Mouse (Mus musculus) hindbrain, embryonic 15.5 days (tissue): Measurements from ENCODE around the gene Slc9a2. TPM values are rescaled to one million over a fixed set of nuclear protein-coding genes. Genes with fewer than 3 reads are reported as not detected.

Experiments
- ATAC-seq: fragments of 200-750 bp; cut with Nextera tagmentation; 2 replicates; pipeline ENCODE4 v1.8.0; 2017; ENCODE audit warnings: low read depth, moderate number of reproducible peaks, moderate TSS enrichment; ENCODE audit not compliant: low FRiP score
- H3K27ac ChIP-seq: fragments of 300-500 bp; sonication (generic); replicated peaks from 2 replicates; pipeline ENCODE4 v1.5.1; 2015; ENCODE audit warnings: mild to moderate bottlenecking, inconsistent platforms
- H3K27me3 ChIP-seq: fragments of 300-500 bp; sonication (generic); 2 replicates; pipeline ENCODE4 v1.6.1; 2015; ENCODE audit warnings: control low read depth, inconsistent platforms
- H3K36me3 ChIP-seq: fragments of 300-500 bp; sonication (generic); 2 replicates; pipeline ENCODE4 v1.6.1; 2015; ENCODE audit warnings: control low read depth, inconsistent platforms
- H3K4me1 ChIP-seq: fragments of 300-500 bp; sonication (generic); replicated peaks from 2 replicates; pipeline ENCODE4 v1.6.1; 2015; ENCODE audit warnings: control low read depth, inconsistent platforms
- H3K4me2 ChIP-seq: fragments of 300-500 bp; sonication (generic); 2 replicates; pipeline ENCODE4 v1.6.1; 2015; ENCODE audit warnings: moderate library complexity, mild to moderate bottlenecking, inconsistent platforms
- H3K4me3 ChIP-seq: fragments of 300-500 bp; sonication (generic); 2 replicates; pipeline ENCODE4 v1.5.1; 2015; ENCODE audit warnings: mild to moderate bottlenecking, inconsistent platforms
- H3K9ac ChIP-seq: fragments of 300-500 bp; sonication (generic); 2 replicates; pipeline ENCODE4 v1.6.1; 2015; ENCODE audit warnings: inconsistent platforms
- H3K9me3 ChIP-seq: fragments of 300-500 bp; sonication (generic); 2 replicates; pipeline ENCODE4 v1.6.1; 2016; ENCODE audit warnings: control low read depth, inconsistent platforms
- WGBS: fragments of 180-500 bp; shearing (Covaris S2); methylation state at CpG from one replicate; pipeline ENCODE4 v1.1.7; 2015; 5-methylcytosine and 5-hydroxymethylcytosine counted together
- polyA plus RNA-seq: library from polyadenylated mRNA; unstranded; fragments of >200 nt; fragmentation: Nextera tagmentation; extraction: Ambion mirVana; gene quantifications from 2 replicates; pipeline ENCODE4 v1.2.1, GENCODE M21; 2015

The Slc9a2 gene
- polyA plus RNA-seq, 1 experiment from 2014 or later, result 0.39 TPM

- Histone ChIP-seq H3K9ac (no peak overlapping the region), H3K4me2 (no peak overlapping the region), H3K4me3 (no peak overlapping the region), H3K36me3 (peaks cover 7% of the 10 kb centered on the region; the same call in 1 of the 2 replicates), H3K9me3 (no peaks in the 10 kb centered on the region), H3K4me1 (no peaks in the 10 kb centered on the region), H3K27me3 (no peaks in the 10 kb centered on the region), H3K27ac (no peak overlapping the region)
- 91% methylated on average over 7 of the region's 7 CpGs for WGBS
- ATAC-seq, result no peak
These were observed 91.0 kb downstream of the Slc9a2 start for GRCm38 (mm10) chr1:40771196-40771970.

DNA sequence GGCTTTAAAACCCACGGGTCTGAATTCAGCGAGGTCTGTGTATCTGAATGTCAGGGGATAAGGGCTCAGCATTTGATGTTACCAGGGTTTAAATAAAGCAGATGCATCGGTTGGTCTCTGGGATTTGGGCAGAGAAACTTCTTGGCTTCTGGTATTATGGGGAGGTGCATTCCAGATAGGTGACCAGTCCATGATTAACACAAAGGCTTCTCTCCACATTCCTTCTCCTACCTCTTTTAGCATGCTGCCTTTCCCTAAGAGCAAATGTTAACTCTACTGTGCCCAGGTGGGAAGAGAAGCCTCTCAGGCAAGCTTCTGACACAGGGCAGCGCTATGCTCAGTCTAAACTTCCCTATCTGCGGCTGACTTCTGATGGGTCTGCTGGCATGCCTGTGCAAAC, 92.9 kb downstream of the Slc9a2 start:
- H3K27me3 ChIP-seq, result no peaks in the 10 kb centered on the region
- ATAC-seq, result no peak
- no peak overlapping the region for H3K9ac ChIP-seq
- no peaks in the 10 kb centered on the region for H3K4me1 ChIP-seq
- no peak overlapping the region for H3K4me3 ChIP-seq
- no peaks in the 10 kb centered on the region for H3K9me3 ChIP-seq
- H3K36me3 ChIP-seq, result peaks cover 17% of the 10 kb centered on the region
- H3K27ac ChIP-seq, result no peak overlapping the region
- H3K4me2 ChIP-seq, result no peak overlapping the region
- WGBS, result 93% methylated on average over 5 of the region's 5 CpGs

- H3K27ac ChIP-seq, result no peak overlapping the region
- H3K27me3 ChIP-seq, result no peaks in the 10 kb centered on the region
- H3K9ac ChIP-seq, result no peak overlapping the region
- no peak overlapping the region for H3K4me3 ChIP-seq
- 95% methylated on average over 10 of the region's 10 CpGs for WGBS
- peaks cover 24% of the 10 kb centered on the region for H3K36me3 ChIP-seq
- H3K4me1 ChIP-seq, result no peaks in the 10 kb centered on the region
- no peak for ATAC-seq
- H3K4me2 ChIP-seq, result no peak overlapping the region
- H3K9me3 ChIP-seq, result peaks cover 5% of the 10 kb centered on the region; the same call in 1 of the 2 replicates
These were observed 93.7 kb downstream of the Slc9a2 start for GRCm38 (mm10) chr1:40774040-40774439.

- no peak overlapping the region for H3K9ac ChIP-seq
- no peak overlapping the region for H3K4me3 ChIP-seq
- no peaks in the 10 kb centered on the region for H3K4me1 ChIP-seq
- no peak overlapping the region for H3K4me2 ChIP-seq
- WGBS, result 71% methylated on average over 2 of the region's 2 CpGs
- no peak for ATAC-seq
- no peaks in the 10 kb centered on the region for H3K27me3 ChIP-seq
- H3K9me3 ChIP-seq, result peaks cover 8% of the 10 kb centered on the region; the same call in 1 of the 2 replicates
- H3K27ac ChIP-seq, result no peak overlapping the region
- H3K36me3 ChIP-seq, result peaks cover 41% of the 10 kb centered on the region
These were observed 95.7 kb downstream of the Slc9a2 start for GRCm38 (mm10) chr1:40776102-40776501.

GRCm38 (mm10) chr1:40776763-40777162, 96.4 kb downstream of the Slc9a2 start:
- no peaks in the 10 kb centered on the region for H3K4me1 ChIP-seq
- H3K4me2 ChIP-seq, result no peak overlapping the region
- H3K4me3 ChIP-seq, result no peak overlapping the region
- 90% methylated on average over 3 of the region's 3 CpGs for WGBS
- no peak overlapping the region for H3K9ac ChIP-seq
- no peak for ATAC-seq
- H3K9me3 ChIP-seq, result peaks cover 8% of the 10 kb centered on the region; the same call in 1 of the 2 replicates
- H3K27me3 ChIP-seq, result no peaks in the 10 kb centered on the region
- no peak overlapping the region for H3K27ac ChIP-seq
- H3K36me3 ChIP-seq, result peaks cover 41% of the 10 kb centered on the region

GRCm38 (mm10) chr1:40783450-40783849, 103.1 kb downstream of the Slc9a2 start:
- H3K36me3 ChIP-seq, result peaks cover 36% of the 10 kb centered on the region
- no peak overlapping the region for H3K9ac ChIP-seq
- no peaks in the 10 kb centered on the region for H3K4me1 ChIP-seq
- no peaks in the 10 kb centered on the region for H3K27me3 ChIP-seq
- no peak overlapping the region for H3K4me3 ChIP-seq
- H3K27ac ChIP-seq, result no peak overlapping the region
- H3K4me2 ChIP-seq, result no peak overlapping the region
- no peak for ATAC-seq
- WGBS, result 91% methylated on average over 7 of the region's 7 CpGs
- H3K9me3 ChIP-seq, result peaks cover 8% of the 10 kb centered on the region; the same call in 1 of the 2 replicates

DNA sequence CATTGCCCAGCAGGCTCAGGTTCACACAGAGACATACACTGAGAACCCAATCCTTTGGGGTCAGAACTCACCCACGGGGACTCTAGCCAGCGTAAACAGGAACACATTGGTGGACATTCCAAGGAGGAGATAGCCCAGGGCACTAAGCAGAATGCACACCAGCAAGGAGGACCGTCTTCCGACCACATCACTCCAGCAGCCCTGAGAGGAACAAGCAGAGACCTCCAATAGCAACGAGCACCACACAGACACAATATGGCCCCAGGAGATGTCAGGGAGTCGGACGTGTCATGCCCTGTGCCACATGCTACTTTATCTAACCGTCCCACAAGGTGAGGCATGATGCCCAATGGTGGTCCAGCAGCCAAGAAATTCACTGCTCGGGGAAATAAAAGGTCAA, 103.9 kb downstream of the Slc9a2 start:
- no peaks in the 10 kb centered on the region for H3K27me3 ChIP-seq
- peaks cover 28% of the 10 kb centered on the region for H3K36me3 ChIP-seq
- H3K4me3 ChIP-seq, result no peak overlapping the region
- 91% methylated on average over 9 of the region's 9 CpGs for WGBS
- H3K4me2 ChIP-seq, result no peak overlapping the region
- no peak overlapping the region for H3K27ac ChIP-seq
- H3K9me3 ChIP-seq, result 0 out of 2 replicates have a peak, but pooled peaks cover under 1% of the 10 kb centered on the region
- ATAC-seq, result no peak
- H3K9ac ChIP-seq, result no peak overlapping the region
- H3K4me1 ChIP-seq, result peaks cover 4% of the 10 kb centered on the region; the same call in 1 of the 2 replicates

DNA sequence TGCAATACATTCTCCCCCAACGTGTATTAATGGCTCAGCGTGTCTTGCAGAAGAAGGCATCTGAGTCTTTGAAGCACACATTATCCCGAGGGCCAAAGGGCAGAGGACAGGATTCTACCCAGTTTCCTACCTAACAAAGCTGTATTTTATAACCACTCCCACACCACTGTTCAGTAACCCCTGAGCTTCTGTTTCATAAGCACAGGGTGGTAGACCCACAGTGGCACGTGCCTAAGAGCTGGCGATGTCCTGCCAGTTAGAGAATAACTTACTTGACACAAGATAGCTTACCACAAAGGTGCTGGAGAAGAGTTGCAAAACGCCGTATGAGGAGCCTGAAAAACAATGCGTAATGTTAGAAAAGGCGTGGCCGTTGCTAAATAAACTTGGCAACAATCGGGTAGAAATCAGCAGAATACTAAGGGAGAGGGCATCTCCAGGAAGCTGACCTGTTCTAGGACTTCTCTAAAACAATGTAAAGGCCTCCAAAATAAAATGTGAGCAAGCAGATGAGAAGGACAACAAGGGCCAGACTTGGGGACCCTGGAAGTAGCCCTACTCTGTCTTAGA, 105.6 kb downstream of the Slc9a2 start:
- H3K36me3 ChIP-seq, result peaks cover 13% of the 10 kb centered on the region
- H3K9me3 ChIP-seq, result no peaks in the 10 kb centered on the region
- H3K27me3 ChIP-seq, result no peaks in the 10 kb centered on the region
- WGBS, result 89% methylated on average over 11 of the region's 11 CpGs
- no peak overlapping the region for H3K9ac ChIP-seq
- H3K4me3 ChIP-seq, result no peak overlapping the region
- H3K27ac ChIP-seq, result no peak overlapping the region
- H3K4me1 ChIP-seq, result peaks cover 16% of the 10 kb centered on the region
- no peak for ATAC-seq
- H3K4me2 ChIP-seq, result no peak overlapping the region

DNA sequence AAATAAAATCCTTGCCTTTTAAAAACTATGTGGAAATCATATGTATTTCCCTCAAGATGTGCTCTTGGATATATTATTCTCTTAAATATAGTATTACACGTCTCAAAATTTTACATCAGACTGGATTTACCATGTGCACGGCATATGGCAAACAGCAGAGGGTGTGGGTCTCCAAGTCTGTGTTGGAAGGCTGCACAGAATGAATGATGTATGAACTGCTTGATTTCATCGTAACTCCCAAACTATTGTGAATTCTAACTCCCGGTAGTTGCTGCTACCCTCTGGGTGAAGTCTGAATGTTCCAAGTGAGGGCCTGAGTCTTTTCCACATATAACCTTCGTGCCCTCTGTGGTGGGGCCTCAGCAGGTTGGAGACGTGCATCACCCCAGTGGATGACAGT, 108.6 kb downstream of the Slc9a2 start:
- no peak for ATAC-seq
- Histone ChIP-seq H3K4me2 (peak overlapping the region; percentile 78; the same call in 1 of the 2 replicates), H3K9ac (no peak overlapping the region), H3K36me3 (peaks cover 7% of the 10 kb centered on the region; the same call in 1 of the 2 replicates), H3K27me3 (no peaks in the 10 kb centered on the region), H3K27ac (no peak overlapping the region), H3K9me3 (no peaks in the 10 kb centered on the region), H3K4me1 (peaks cover 21% of the 10 kb centered on the region), H3K4me3 (no peak overlapping the region)
- WGBS, result 75% methylated on average over 6 of the region's 6 CpGs

DNA sequence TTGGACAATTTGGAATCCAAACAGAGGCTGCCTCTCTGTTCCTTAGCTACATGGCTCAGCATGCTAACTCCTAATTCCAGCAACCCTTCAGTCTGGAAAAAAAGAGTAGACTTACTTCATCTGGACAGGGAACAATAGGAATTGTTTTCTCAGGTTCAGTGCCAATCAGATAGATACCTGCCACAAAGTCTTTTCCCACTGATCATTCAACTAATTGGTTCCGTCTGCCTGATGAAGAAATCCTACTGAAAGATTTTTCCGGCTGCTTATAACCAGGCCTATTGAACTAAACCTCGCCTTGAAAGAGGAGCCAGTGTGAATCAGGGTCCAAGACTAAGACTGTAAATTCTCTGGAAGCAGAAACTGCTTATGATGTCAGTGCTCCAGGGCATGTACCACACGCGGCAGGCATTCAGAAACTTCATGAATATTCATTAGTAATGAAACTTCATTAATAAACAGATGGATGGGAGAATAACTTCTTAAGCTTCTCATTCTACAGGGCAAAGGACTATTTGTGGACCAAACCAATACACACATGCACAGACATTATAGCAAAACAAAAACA, 109.4 kb downstream of the Slc9a2 start:
- H3K27me3 ChIP-seq, result no peaks in the 10 kb centered on the region
- H3K9ac ChIP-seq, result peak overlapping the region; percentile 51; the same call in 1 of the 2 replicates
- H3K4me2 ChIP-seq, result peak overlapping the region; percentile 78
- peak overlapping the region; percentile 78 for H3K4me3 ChIP-seq
- ATAC-seq, result peak; percentile 37
- peak overlapping the region; percentile 39 for H3K27ac ChIP-seq
- H3K4me1 ChIP-seq, result peaks cover 21% of the 10 kb centered on the region
- 0 out of 2 replicates have a peak, but pooled peaks cover 2% of the 10 kb centered on the region for H3K36me3 ChIP-seq
- H3K9me3 ChIP-seq, result no peaks in the 10 kb centered on the region
- 18% methylated on average over 5 of the region's 5 CpGs for WGBS

GRCm38 (mm10) chr1:40790324-40791141, 110.2 kb downstream of the Slc9a2 start, which contains the start of gene Mfsd9:
Mfsd9 (minus strand) TSS chr1:40790687.
- peak within 1 kb of the TSS; percentile 78 for H3K4me3 ChIP-seq
- peak; percentile 94 for ATAC-seq
- no peaks in the 10 kb centered on the region for H3K27me3 ChIP-seq
- H3K4me1 ChIP-seq, result peaks cover 21% of the 10 kb centered on the region
- H3K9ac ChIP-seq, result peak within 1 kb of the TSS; percentile 51
- peak within 1 kb of the TSS; percentile 39 for H3K27ac ChIP-seq
- H3K36me3 ChIP-seq, result no peaks in the 10 kb centered on the region
- H3K4me2 ChIP-seq, result peak within 1 kb of the TSS; percentile 78
- 7% methylated on average over 38 of the region's 38 CpGs for WGBS
- H3K9me3 ChIP-seq, result no peaks in the 10 kb centered on the region
